8 mouse cellular contexts compared by ENCODE assay signal in the genomic region with DNA sequence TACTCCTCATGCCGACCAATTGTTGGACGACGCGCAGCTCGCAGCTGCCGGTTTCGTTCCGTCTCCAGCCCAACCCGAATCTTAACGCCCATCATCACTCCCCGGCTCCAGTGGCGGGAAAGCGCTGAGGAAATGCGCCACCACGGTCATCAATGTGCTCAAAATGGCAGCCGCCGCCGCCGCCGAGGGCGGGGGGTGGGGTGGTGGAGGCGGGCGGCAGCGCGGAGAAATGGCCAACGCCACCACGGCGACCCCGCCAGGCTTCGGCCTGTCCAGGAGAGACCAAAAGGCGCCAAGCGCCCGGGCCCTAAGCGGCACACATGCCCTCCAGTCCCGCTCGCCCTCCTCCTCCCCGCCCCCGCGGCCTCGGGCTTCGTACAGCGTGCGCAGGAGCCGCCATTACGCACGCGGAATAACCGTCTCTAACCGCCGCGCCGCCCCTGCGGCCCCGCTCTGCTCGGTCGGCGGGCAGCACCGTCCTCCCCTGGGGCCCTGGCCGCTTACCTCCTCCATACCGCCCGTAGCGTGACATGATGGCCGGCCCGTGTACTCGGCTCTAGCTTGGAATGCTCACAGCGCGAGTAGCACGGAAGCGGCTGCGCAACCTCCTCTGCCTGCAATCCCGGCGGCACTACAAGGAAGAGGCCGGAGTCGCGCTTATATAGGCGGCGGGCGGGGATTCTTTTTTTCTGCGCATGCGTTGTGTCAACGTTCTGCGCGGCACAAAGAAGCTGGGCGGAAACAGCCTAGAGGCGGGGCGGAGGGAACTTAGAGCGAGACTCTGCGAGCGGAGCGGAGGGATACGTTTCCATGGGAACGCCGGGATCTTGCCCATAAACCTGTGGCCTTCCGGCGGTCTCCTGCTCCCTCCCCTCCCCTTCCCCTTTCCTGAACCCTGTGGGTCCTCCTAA. TPM values are rescaled to one million over a fixed set of nuclear protein-coding genes. Genes with fewer than 3 reads are reported as not detected.
DNase-seq lines count a peak whose midpoint lies in the region; ATAC-seq lines count a peak whose summit lies in the region.

Gene Srsf7 (minus strand): TSS at position 637 of the 911 bp plus-strand sequence.
Gene Ttc39d (plus strand): TSS at position 790 of the 911 bp plus-strand sequence.

- H3K9me3 ChIP-seq in forebrain, embryonic 14.5 days (replicated peaks; ENCODE audit: control insufficient read depth, low read length) = no peaks in the 10 kb centered on the region
- H3K9me3 ChIP-seq in neural tube, embryonic 15.5 days (replicated peaks) = no peaks in the 10 kb centered on the region

- peaks cover 33% of the 10 kb centered on the region for H3K36me3 ChIP-seq in forebrain, embryonic 14.5 days (ENCODE audit: control insufficient read depth, insufficient read depth, low read length)
- H3K36me3 ChIP-seq in neural tube, embryonic 15.5 days = peaks cover 22% of the 10 kb centered on the region

- H3K27me3 ChIP-seq in forebrain, embryonic 14.5 days (replicated peaks; ENCODE audit: control insufficient read depth, insufficient read depth, low read length) = no peaks in the 10 kb centered on the region
- no peaks in the 10 kb centered on the region for H3K27me3 ChIP-seq in neural tube, embryonic 15.5 days (replicated peaks)

- peaks cover 3% of the 10 kb centered on the region for H3K4me1 ChIP-seq in forebrain, embryonic 14.5 days (ENCODE audit: control insufficient read depth, insufficient read depth, low read length)
- peaks cover 18% of the 10 kb centered on the region for H3K4me1 ChIP-seq in neural tube, embryonic 15.5 days

- under 1% methylated on average over 87 of the region's 95 CpGs for WGBS in forebrain, embryonic 14.5 days
- WGBS in neural tube, embryonic 15.5 days = under 1% methylated on average over 81 of the region's 95 CpGs

- peak; percentile 99 for DNase-seq in ES-CJ7 (ENCODE audit: low read depth, low spot score)
- DNase-seq in cerebellum, adult 11 months = peak; percentile 98
- peak; percentile 100 for DNase-seq in forebrain, embryonic 14.5 days (ENCODE audit: low spot score)
- DNase-seq in heart, postnatal 14 days = peak; percentile 98
- peak; percentile 98 for DNase-seq in layer of hippocampus, adult 11-12 months (ENCODE audit: low spot score)
- DNase-seq in lung, adult 18-20 months = peak; percentile 98
- peak; percentile 99 for DNase-seq in testis, postnatal 14 days (ENCODE audit: low spot score)

- ATAC-seq in forebrain, embryonic 14.5 days = peak; percentile 94
- ATAC-seq in neural tube, embryonic 15.5 days (ENCODE audit: low FRiP score) = peak; percentile 92

- H3K27ac ChIP-seq in forebrain, embryonic 14.5 days (ENCODE audit: low read depth, low read length) = peak within 1 kb of the TSS; percentile 99
- peak within 1 kb of the TSS; percentile 100 for H3K27ac ChIP-seq in neural tube, embryonic 15.5 days (replicated peaks)

- H3K4me3 ChIP-seq in forebrain, embryonic 14.5 days (ENCODE audit: low read depth, low read length) = peak within 1 kb of the TSS; percentile 96
- peak within 1 kb of the TSS; percentile 93 for H3K4me3 ChIP-seq in neural tube, embryonic 15.5 days (replicated peaks)

- H3K9ac ChIP-seq in forebrain, embryonic 14.5 days (ENCODE audit: low read length) = peak within 1 kb of the TSS; percentile 99
- peak within 1 kb of the TSS; percentile 99 for H3K9ac ChIP-seq in neural tube, embryonic 15.5 days (replicated peaks)

- peak within 1 kb of the TSS; percentile 93 for H3K4me2 ChIP-seq in forebrain, embryonic 14.5 days (ENCODE audit: low read length)
- peak within 1 kb of the TSS; percentile 89 for H3K4me2 ChIP-seq in neural tube, embryonic 15.5 days

- intact Hi-C loops in heart, postnatal 14 days (cut with DNase I) = no loop called here

RNA-seq across cellular contexts. Expression of gene Srsf7, which starts in this region (rescaled TPM):
- 664 and 688 TPM in 2 replicates for polyA plus RNA-seq in forebrain, embryonic 14.5 days (2014; fragmentation: Nextera tagmentation; extraction: Ambion mirVana)
- total RNA-seq in heart, postnatal 14 days (2021) = 10 to 100 TPM; 42.8 to 51.6 TPM
- polyA plus RNA-seq in neural tube, embryonic 15.5 days (2015; fragmentation: Nextera tagmentation; extraction: Ambion mirVana) = 356 and 410 TPM in 2 replicates

RNA-seq across cellular contexts. Expression of gene Ttc39d, which starts in this region (rescaled TPM):
- 0.11 and 0.15 TPM in 2 replicates for polyA plus RNA-seq in forebrain, embryonic 14.5 days (2014; fragmentation: Nextera tagmentation; extraction: Ambion mirVana)
- under 1 TPM in 1 of 2 experiments, not detected in 1; 0.07 TPM for total RNA-seq in heart, postnatal 14 days (2021)
- polyA plus RNA-seq in neural tube, embryonic 15.5 days (2015; fragmentation: Nextera tagmentation; extraction: Ambion mirVana) = 0.10 TPM in 1 of 2 replicates, not detected in the other

Comparison
In these comparisons a context has a peak if more than half of its experiments do, and no peak if none do; other contexts are left out.
1. Peak in every context shown above with its lines: DNase-seq, ATAC-seq, H3K4me3 ChIP-seq and H3K27ac ChIP-seq.